Mouse (Mus musculus) liver, embryonic 13.5 days (tissue): ENCODE measurements at regions not wholly inside any gene's neighbourhood (a gene's known extent, or its start where the extent isn't known, plus 50 kb on each side); places are given as distances from the start of the nearest gene placed in this dataset.

Experiments
- ATAC-seq: fragments of 200-750 bp; cut with Nextera tagmentation; 2 replicates; pipeline ENCODE4 v1.8.0; 2017; ENCODE audit warnings: low read depth, mild to moderate bottlenecking, moderate number of reproducible peaks, moderate library complexity
- DNase-seq: peaks from one replicate; pipeline ENCODE4 v3.0.0; 2022
- H3K27ac ChIP-seq: fragments of 300-500 bp; sonication (generic); 2 replicates; pipeline ENCODE4 v1.5.1; 2015; ENCODE audit warnings: moderate library complexity, mild to moderate bottlenecking, inconsistent platforms
- H3K27me3 ChIP-seq: fragments of 300-500 bp; sonication (generic); 2 replicates; pipeline ENCODE4 v1.6.1; 2015; ENCODE audit warnings: mild to moderate bottlenecking, inconsistent platforms
- H3K36me3 ChIP-seq: fragments of 300-500 bp; sonication (generic); 2 replicates; pipeline ENCODE4 v1.6.1; 2015; ENCODE audit warnings: mild to moderate bottlenecking, inconsistent platforms
- H3K4me1 ChIP-seq: fragments of 300-500 bp; sonication (generic); replicated peaks from 2 replicates; pipeline ENCODE4 v1.6.1; 2015; ENCODE audit warnings: inconsistent platforms
- H3K4me2 ChIP-seq: fragments of 300-500 bp; sonication (generic); 2 replicates; pipeline ENCODE4 v1.6.1; 2015; ENCODE audit warnings: inconsistent platforms, mild to moderate bottlenecking, moderate library complexity
- H3K4me3 ChIP-seq: fragments of 300-500 bp; sonication (generic); replicated peaks from 2 replicates; pipeline ENCODE4 v1.5.1; 2015; ENCODE audit warnings: mild to moderate bottlenecking, inconsistent platforms
- H3K9ac ChIP-seq: fragments of 300-500 bp; sonication (generic); 2 replicates; pipeline ENCODE4 v1.6.1; 2015; ENCODE audit warnings: mild to moderate bottlenecking, inconsistent platforms
- H3K9me3 ChIP-seq: fragments of 300-500 bp; sonication (generic); replicated peaks from 2 replicates; pipeline ENCODE4 v1.6.1; 2016; ENCODE audit warnings: inconsistent platforms
- WGBS: fragments of 180-500 bp; shearing (Covaris S2); methylation state at CpG from one replicate; pipeline ENCODE4 v1.1.7; 2015; ENCODE audit not compliant: insufficient replicate concordance; 5-methylcytosine and 5-hydroxymethylcytosine counted together

GRCm38 (mm10) chr9:50395543-50395942, 50.8 kb upstream of the Rpl10-ps3 start:
- ATAC-seq (no peak), DNase-seq (no peak)
- Histone ChIP-seq H3K4me2 (no peak overlapping the region), H3K36me3 (no peaks in the 10 kb centered on the region), H3K27ac (no peak overlapping the region), H3K4me1 (no peaks in the 10 kb centered on the region), H3K27me3 (no peaks in the 10 kb centered on the region), H3K9ac (no peak overlapping the region), H3K4me3 (no peak overlapping the region), H3K9me3 (no peaks in the 10 kb centered on the region)
- 42% methylated on average over 3 of the region's 3 CpGs for WGBS

- ATAC-seq (no peak), DNase-seq (no peak)
- H3K27ac ChIP-seq = no peak overlapping the region
- H3K36me3 ChIP-seq = no peaks in the 10 kb centered on the region
- H3K9me3 ChIP-seq = no peaks in the 10 kb centered on the region
- no peak overlapping the region for H3K4me2 ChIP-seq
- no peaks in the 10 kb centered on the region for H3K27me3 ChIP-seq
- no peak overlapping the region for H3K9ac ChIP-seq
- H3K4me3 ChIP-seq = no peak overlapping the region
- no peaks in the 10 kb centered on the region for H3K4me1 ChIP-seq
- WGBS = 60% methylated on average over 7 of the region's 7 CpGs
These were observed 51.3 kb upstream of the Rpl10-ps3 start for GRCm38 (mm10) chr9:50396051-50396450.

GRCm38 (mm10) chr9:50408396-50408795, 63.6 kb upstream of the Rpl10-ps3 start:
- H3K9ac ChIP-seq = no peak overlapping the region
- H3K27ac ChIP-seq = no peak overlapping the region
- WGBS = 67% methylated on average over 4 of the region's 4 CpGs
- H3K9me3 ChIP-seq = no peaks in the 10 kb centered on the region
- no peaks in the 10 kb centered on the region for H3K4me1 ChIP-seq
- H3K27me3 ChIP-seq = no peaks in the 10 kb centered on the region
- DNase-seq (no peak), ATAC-seq (no peak)
- no peaks in the 10 kb centered on the region for H3K36me3 ChIP-seq
- H3K4me2 ChIP-seq = no peak overlapping the region
- no peak overlapping the region for H3K4me3 ChIP-seq

GRCm38 (mm10) chr9:50408845-50409244, 64.1 kb upstream of the Rpl10-ps3 start:
- Histone ChIP-seq H3K9me3 (no peaks in the 10 kb centered on the region), H3K4me2 (no peak overlapping the region), H3K9ac (no peak overlapping the region), H3K4me1 (no peaks in the 10 kb centered on the region), H3K4me3 (no peak overlapping the region), H3K27ac (no peak overlapping the region), H3K27me3 (no peaks in the 10 kb centered on the region), H3K36me3 (no peaks in the 10 kb centered on the region)
- DNase-seq = no peak
- no peak for ATAC-seq
- WGBS = 55% methylated on average over 4 of the region's 4 CpGs

DNA sequence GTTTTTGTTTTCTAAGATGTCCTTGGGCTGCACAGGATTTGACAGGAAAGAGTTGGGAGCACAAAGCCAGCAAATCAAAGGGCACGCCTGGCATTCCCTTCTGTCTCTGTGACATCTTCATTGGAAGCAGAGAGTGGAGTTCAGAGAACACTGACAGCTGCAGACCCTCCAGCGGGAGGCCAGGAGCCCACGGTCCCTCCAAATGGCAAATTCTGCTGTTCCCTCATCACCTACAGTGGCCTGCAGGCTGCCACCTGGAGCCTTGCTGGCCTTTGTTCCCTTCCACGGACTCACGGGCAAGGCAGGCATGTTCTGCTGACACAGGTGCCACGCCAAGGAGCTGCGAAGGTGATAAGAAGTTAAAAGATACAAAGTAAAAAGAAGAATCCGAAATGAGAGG, 68.2 kb upstream of the Rpl10-ps3 start:
- no peaks in the 10 kb centered on the region for H3K9me3 ChIP-seq
- no peaks in the 10 kb centered on the region for H3K36me3 ChIP-seq
- H3K27ac ChIP-seq = no peak overlapping the region
- no peaks in the 10 kb centered on the region for H3K4me1 ChIP-seq
- no peaks in the 10 kb centered on the region for H3K27me3 ChIP-seq
- no peak overlapping the region for H3K4me2 ChIP-seq
- ATAC-seq (no peak), DNase-seq (no peak)
- no peak overlapping the region for H3K9ac ChIP-seq
- no peak overlapping the region for H3K4me3 ChIP-seq
- 64% methylated on average over 8 of the region's 8 CpGs for WGBS

DNA sequence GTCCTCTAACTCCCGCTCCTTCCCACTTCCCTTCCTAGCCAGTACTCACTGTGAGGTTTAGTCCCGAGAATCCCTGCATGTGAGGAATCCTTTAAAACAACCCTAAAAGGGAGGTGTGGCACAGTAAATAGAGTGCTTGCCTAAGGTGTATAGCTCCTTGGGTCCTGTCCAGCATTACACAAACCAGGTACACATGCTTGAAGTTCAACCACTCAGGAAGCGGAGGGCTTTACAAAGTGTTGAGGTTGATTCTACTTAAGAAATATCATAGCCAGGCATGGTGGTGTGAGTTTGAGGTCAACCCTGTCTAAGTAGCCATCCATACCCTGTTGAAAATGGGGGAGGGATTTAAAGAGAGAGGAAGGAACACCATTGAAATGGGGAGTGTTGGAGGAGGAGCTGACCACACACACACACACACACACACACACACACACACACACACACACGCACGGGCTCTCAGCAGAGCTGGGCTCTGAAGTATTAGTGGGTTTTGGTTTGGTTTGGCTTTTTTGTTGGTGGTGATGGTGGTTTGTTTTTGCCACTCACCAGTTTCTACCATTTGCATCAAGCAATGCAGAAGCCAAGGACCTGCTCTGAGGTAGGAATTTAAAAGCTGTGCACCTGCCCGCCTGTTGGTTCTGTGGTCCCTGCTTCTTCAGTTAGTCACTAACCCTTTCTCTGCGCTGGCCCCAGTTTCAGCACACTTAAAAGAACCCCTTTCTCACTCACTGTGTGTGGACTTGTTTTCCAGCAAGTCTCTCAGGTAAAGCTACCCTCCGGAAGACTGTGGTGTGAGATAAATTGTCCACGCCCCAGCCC, 69.0 kb upstream of the Rpl10-ps3 start:
- DNase-seq = no peak
- no peak overlapping the region for H3K4me2 ChIP-seq
- no peak overlapping the region for H3K27ac ChIP-seq
- H3K9me3 ChIP-seq = no peaks in the 10 kb centered on the region
- H3K4me3 ChIP-seq = no peak overlapping the region
- H3K9ac ChIP-seq = no peak overlapping the region
- no peaks in the 10 kb centered on the region for H3K4me1 ChIP-seq
- no peaks in the 10 kb centered on the region for H3K27me3 ChIP-seq
- H3K36me3 ChIP-seq = no peaks in the 10 kb centered on the region
- ATAC-seq = no peak
- 66% methylated on average over 9 of the region's 9 CpGs for WGBS

DNA sequence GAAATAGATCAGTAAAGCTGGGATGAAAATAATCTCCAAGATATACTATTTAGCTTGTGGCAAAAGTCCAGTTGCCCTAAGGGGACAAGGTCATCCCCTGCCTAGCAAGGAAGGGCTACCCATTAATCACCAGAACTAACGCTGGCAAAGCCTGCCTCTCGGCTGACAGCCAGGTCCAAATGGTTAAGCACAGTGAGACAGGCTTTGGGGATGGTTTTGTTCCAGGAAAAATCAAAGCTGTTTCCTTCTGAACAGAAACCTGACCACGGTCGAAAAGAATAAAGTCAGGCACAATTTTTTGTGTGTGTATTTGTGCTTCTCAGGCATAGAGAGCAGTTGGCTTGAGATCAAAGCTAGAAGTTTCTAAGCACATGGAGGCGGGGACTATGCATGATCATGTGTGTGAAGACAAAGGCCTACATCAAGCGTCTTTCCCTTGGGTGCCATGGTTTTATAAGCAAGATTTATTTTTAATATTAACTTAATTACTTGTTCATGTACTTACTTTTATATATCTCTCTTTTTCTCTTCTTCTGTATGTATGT, 70.1 kb upstream of the Rpl10-ps3 start:
- WGBS = 63% methylated on average over 6 of the region's 6 CpGs
- no peak for ATAC-seq
- no peak overlapping the region for H3K27ac ChIP-seq
- no peaks in the 10 kb centered on the region for H3K36me3 ChIP-seq
- no peaks in the 10 kb centered on the region for H3K4me1 ChIP-seq
- no peak for DNase-seq
- H3K4me2 ChIP-seq = no peak overlapping the region
- H3K9ac ChIP-seq = no peak overlapping the region
- no peaks in the 10 kb centered on the region for H3K27me3 ChIP-seq
- no peak overlapping the region for H3K4me3 ChIP-seq
- no peaks in the 10 kb centered on the region for H3K9me3 ChIP-seq

GRCm38 (mm10) chr9:50416677-50417076, 71.9 kb upstream of the Rpl10-ps3 start:
- Histone ChIP-seq H3K27me3 (no peaks in the 10 kb centered on the region), H3K27ac (no peak overlapping the region), H3K9me3 (no peaks in the 10 kb centered on the region), H3K4me1 (no peaks in the 10 kb centered on the region), H3K9ac (no peak overlapping the region), H3K4me2 (no peak overlapping the region), H3K4me3 (no peak overlapping the region), H3K36me3 (no peaks in the 10 kb centered on the region)
- WGBS = 13% methylated on average over 3 of the region's 3 CpGs
- DNase-seq = no peak
- ATAC-seq = no peak

GRCm38 (mm10) chr9:50421061-50421460, 73.3 kb upstream of the Plet1 start:
- Histone ChIP-seq H3K4me1 (no peaks in the 10 kb centered on the region), H3K27ac (no peak overlapping the region), H3K27me3 (no peaks in the 10 kb centered on the region), H3K9ac (no peak overlapping the region), H3K9me3 (no peaks in the 10 kb centered on the region), H3K4me3 (no peak overlapping the region), H3K4me2 (no peak overlapping the region), H3K36me3 (no peaks in the 10 kb centered on the region)
- no peak for DNase-seq
- 76% methylated on average over 2 of the region's 2 CpGs for WGBS
- ATAC-seq = no peak

DNA sequence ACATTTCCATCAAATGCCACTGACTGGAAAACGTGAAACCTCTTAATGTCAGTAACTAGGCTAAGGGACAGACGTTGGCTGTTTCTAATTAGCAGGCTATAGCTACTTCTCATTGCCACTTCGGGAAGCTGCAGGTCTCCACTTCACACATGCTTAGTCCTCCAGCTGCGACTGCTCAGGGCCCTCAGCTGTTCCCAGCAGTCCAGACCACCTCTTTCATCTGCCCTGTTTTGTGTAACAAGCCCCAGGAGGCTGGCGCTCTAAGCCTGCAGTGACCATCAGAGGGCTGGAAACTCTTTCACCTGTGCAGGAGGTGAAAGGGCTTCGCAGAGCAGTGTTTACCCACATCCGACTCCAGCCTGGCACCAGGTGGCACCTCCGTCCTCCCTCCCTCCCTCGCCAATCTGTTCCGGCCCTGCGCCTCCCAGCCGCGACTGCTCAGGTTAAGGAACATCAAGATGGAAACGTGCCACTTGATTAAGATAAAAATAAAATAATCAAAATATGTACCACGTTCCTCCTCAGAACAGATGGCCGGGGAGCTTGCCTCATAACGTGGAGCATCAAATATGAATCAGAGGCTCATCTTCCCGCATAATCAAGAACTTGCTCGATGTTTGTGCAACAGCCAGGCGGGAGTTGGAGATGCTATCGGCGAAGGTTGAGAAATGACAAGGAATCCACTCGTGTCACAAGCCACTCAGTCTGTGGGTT, 72.6 kb upstream of the Plet1 start:
- Histone ChIP-seq H3K4me1 (no peaks in the 10 kb centered on the region), H3K9ac (no peak overlapping the region), H3K27ac (no peak overlapping the region), H3K36me3 (no peaks in the 10 kb centered on the region), H3K4me3 (no peak overlapping the region), H3K9me3 (no peaks in the 10 kb centered on the region), H3K4me2 (no peak overlapping the region), H3K27me3 (no peaks in the 10 kb centered on the region)
- DNase-seq (no peak), ATAC-seq (no peak)
- 74% methylated on average over 23 of the region's 23 CpGs for WGBS

DNA sequence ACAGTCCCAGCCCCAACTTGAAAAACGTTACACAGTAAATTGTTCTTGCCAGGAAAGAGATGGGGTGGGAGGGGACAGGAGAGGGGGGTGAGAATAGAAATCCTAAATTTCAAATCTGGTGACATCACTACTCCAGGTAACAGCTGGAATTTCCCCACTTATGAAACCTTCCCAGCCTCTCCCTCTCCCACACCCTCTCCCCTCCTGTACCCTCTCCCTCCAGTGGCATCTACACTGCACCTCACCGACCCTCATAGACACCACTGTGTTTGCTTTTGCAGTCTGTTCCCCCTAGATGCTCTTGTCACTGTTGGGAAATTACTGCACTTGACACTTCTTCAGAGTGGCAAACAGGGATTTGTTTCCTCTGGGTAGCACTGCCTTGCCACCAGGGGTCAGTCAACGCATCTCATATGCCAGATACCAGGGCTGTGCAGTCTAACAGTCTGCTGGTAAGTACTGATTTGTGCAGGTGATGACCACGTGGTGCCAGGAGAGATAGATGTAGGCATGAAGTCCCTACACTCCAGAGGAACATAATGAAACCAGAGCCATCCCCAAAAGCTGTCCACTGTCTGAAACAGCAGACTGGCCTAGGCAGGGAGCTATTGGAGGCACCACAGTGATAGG, 68.3 kb upstream of the Plet1 start:
- H3K4me3 ChIP-seq = no peak overlapping the region
- WGBS = 28% methylated on average over 4 of the region's 4 CpGs

More for the DNA sequence above, 68.3 kb upstream of the Plet1 start:
- DNase-seq (no peak), ATAC-seq (no peak)
- 0 out of 2 replicates have a peak, but pooled peaks cover 3% of the 10 kb centered on the region for H3K27me3 ChIP-seq
- no peaks in the 10 kb centered on the region for H3K36me3 ChIP-seq
- no peak overlapping the region for H3K4me2 ChIP-seq
- H3K9me3 ChIP-seq = no peaks in the 10 kb centered on the region
- H3K4me1 ChIP-seq = 0 out of 2 replicates have a peak, but pooled peaks cover 6% of the 10 kb centered on the region
- no peak overlapping the region for H3K9ac ChIP-seq
- no peak overlapping the region for H3K27ac ChIP-seq
